Mouse (Mus musculus): ENCODE results near the gene Txnrd2. TPM values are rescaled to one million over a fixed set of nuclear protein-coding genes. Genes with fewer than 3 reads are reported as not detected.

Gene Txnrd2
- polyA plus RNA-seq, 1 experiment from 2014 or later = 31.7 TPM

DNA sequence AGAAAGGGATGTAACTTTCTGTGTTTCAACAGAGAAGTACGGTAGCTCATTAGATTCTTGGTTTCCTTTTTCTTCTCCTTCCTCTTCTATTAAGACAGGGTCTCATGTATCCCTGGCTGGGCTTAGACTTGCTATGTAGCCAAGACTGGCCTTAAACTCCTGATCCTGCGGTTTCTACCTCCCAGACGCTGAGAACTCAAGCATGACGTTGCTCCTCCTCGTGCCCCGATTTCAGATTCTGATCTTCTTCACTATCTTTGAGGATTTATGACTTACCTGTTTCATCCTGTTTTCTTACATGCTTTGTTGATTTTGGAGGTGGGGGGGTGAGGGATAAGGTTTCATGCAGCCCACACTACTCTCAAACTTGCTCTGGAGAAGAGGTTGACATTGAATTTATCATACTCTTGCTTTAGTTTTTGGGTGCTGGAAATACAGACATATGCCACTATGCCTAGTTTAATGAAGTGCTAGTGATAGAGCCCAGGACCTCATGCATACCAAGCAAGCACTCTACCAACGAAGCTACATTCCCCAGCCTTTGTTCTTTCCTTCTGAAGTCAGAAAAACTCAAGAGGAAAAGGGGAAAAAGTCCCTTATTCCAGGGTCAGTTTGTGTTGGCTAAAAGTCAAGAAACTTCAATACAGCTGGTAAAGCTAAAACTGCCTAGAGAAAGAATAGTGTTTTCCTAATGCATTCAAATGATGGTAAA, 2.8 kb upstream of the Txnrd2 start:
- H3K36me3 ChIP-seq = peaks cover 16% of the 10 kb centered on the region
- no peak for ATAC-seq (ENCODE audit: low FRiP score, low read depth)
- no peak overlapping the region for H3K9ac ChIP-seq
- no peaks in the 10 kb centered on the region for H3K27me3 ChIP-seq
- no peak overlapping the region for H3K27ac ChIP-seq (replicated peaks)
- no peaks in the 10 kb centered on the region for H3K9me3 ChIP-seq
- H3K4me2 ChIP-seq = 0 out of 2 replicates have a peak overlapping the region, but pooled peaks have one; percentile 81
- H3K4me3 ChIP-seq = no peak overlapping the region
- H3K4me1 ChIP-seq (replicated peaks) = peaks cover 36% of the 10 kb centered on the region
- WGBS = 92% methylated on average over 7 of the region's 7 CpGs

DNA sequence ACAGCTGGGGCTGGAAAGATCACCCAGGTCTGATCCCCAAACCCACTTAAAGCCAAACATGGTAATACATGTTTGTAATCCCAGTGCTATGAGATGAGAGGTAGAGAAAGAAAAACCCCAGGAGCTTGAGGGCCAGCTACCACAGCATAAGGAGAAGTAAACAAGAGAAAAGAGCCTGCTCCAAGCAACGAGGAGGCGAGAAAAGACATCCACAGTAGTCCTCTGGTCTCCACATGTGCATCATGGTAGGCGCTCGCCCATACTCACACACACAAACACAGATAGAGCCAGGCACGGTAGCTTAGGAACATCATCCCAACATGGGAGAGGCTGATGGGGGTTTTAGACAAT, 2.3 kb upstream of the Txnrd2 start:
- Histone ChIP-seq H3K9ac (no peak overlapping the region), H3K4me1 (replicated peaks) (peaks cover 36% of the 10 kb centered on the region), H3K27ac (replicated peaks) (0 out of 2 replicates have a peak overlapping the region, but pooled peaks have one; percentile 18), H3K4me3 (no peak overlapping the region), H3K9me3 (no peaks in the 10 kb centered on the region), H3K27me3 (no peaks in the 10 kb centered on the region), H3K4me2 (0 out of 2 replicates have a peak overlapping the region, but pooled peaks have one; percentile 81), H3K36me3 (peaks cover 16% of the 10 kb centered on the region)
- WGBS = 81% methylated on average over 5 of the region's 5 CpGs
- no peak for ATAC-seq (ENCODE audit: low FRiP score, low read depth)

DNA sequence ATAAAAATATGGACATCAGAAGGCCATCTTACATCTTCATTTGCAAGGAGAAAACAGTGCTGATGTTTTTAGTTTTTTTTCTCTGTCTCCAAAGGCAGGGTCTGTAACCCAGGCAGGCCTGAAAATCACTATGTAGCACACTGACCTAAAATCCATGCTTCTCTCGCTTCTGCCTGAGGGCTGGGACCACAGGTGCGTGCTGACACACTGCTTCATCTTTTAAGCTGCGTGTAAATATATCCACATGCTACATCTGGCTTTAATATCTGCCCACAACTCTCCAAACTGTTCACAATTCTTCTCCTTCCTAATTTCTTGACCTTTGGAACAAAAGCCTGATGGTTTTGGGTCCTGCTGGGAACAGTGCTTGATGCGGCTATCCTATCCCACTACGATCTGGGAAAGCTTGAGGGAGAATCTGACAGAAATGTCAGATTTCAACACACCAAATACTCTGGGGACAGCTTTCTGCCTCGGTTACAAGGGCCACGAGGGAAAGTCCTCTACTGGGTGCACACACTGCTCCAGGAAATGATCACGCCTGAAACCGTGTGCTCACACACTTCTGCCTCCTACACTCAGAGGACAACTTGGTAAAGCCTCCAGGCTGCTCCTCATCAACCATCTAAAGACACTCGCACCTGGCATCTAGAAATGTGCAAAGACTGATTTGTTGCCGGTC, 1.7 kb upstream of the Txnrd2 start:
- Histone ChIP-seq H3K9me3 (no peaks in the 10 kb centered on the region), H3K9ac (0 out of 2 replicates have a peak overlapping the region, but pooled peaks have one; percentile 9), H3K4me1 (replicated peaks) (peaks cover 36% of the 10 kb centered on the region), H3K4me2 (peak overlapping the region; percentile 81), H3K36me3 (peaks cover 16% of the 10 kb centered on the region), H3K27ac (replicated peaks) (0 out of 2 replicates have a peak overlapping the region, but pooled peaks have one; percentile 18), H3K4me3 (no peak overlapping the region), H3K27me3 (no peaks in the 10 kb centered on the region)
- ATAC-seq (ENCODE audit: low FRiP score, low read depth) = no peak
- 62% methylated on average over 11 of the region's 11 CpGs for WGBS

DNA sequence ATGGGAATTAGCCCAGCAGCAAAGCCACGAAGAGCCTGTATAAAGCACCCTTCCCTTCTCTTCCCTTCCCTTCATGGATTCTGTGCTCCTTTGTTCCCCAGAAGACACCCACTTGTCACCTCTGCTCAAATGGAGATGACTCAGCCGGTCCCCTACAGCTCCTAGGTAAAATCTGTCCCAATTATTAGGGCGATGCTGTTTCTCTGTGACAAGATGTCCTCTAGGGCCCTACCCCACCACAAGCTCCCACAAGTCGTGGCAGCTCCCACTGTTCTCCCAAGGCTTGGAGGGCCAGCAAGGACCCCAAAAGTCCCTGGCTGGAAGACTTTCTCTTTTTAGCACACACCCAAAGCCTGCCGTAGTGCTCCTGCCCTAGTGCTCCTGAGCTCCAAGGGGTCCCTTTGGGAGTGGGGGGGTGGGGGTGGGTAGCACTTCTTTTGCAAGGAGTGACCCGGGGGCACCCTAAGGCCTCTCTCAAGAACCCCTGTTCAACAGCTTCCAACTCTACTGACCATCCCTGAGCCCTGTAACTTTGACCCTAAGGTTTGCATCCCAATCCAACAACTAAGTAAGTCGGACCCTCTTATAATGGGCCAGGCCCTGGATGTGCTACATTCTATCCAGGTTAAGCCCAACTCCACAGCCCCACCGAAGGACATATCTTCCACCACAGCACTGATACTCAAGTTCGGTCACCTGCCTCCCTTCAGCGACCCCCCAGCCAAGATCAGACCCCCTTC, 539 bp upstream of the Txnrd2 start:
- Histone ChIP-seq H3K9ac (peak overlapping the region; percentile 87), H3K36me3 (peaks cover 16% of the 10 kb centered on the region), H3K9me3 (no peaks in the 10 kb centered on the region), H3K27ac (replicated peaks) (peak overlapping the region; percentile 77), H3K27me3 (no peaks in the 10 kb centered on the region), H3K4me3 (peak overlapping the region; percentile 84), H3K4me1 (replicated peaks) (peaks cover 36% of the 10 kb centered on the region), H3K4me2 (peak overlapping the region; percentile 81)
- ATAC-seq (ENCODE audit: low FRiP score, low read depth) = peak; percentile 4
- 21% methylated on average over 10 of the region's 10 CpGs for WGBS

DNA sequence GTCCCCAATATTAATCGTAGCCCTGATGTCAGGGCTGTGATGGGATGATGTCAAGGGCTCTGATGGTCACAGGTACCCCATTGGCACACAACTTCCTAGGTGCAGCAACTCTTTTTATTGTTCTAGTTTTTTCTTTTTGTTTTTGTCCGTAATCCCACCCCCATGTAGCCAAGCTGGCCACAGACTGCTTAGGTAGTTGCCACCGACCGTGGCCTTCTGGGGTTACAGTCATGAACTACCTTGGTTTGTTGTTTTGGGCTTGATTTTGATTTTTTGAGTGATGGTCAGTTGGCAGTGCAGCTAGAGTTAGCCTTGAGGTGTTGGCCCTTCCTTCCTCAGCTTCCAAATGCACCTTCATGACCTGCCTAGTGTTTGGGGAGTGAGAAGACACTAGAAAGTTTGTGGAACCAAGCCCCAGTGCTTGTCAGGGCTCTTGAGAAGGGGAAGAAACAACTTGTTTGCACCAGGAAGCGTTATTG, 657 bp downstream of the Txnrd2 start, which contains the start of gene Comt:
Comt (minus strand) TSS at position 51 of the 479 bp plus-strand sequence.
- Histone ChIP-seq H3K4me2 (peak within 1 kb of the TSS; percentile 81), H3K9me3 (no peaks in the 10 kb centered on the region), H3K36me3 (peaks cover 11% of the 10 kb centered on the region), H3K27me3 (no peaks in the 10 kb centered on the region), H3K9ac (peak within 1 kb of the TSS; percentile 87), H3K4me1 (replicated peaks) (peaks cover 36% of the 10 kb centered on the region), H3K4me3 (peak within 1 kb of the TSS; percentile 84), H3K27ac (replicated peaks) (peak within 1 kb of the TSS; percentile 77)
- WGBS = 63% methylated on average over 5 of the region's 5 CpGs
- ATAC-seq (ENCODE audit: low FRiP score, low read depth) = peak; percentile 3; the same call in 1 of the 2 replicates

DNA sequence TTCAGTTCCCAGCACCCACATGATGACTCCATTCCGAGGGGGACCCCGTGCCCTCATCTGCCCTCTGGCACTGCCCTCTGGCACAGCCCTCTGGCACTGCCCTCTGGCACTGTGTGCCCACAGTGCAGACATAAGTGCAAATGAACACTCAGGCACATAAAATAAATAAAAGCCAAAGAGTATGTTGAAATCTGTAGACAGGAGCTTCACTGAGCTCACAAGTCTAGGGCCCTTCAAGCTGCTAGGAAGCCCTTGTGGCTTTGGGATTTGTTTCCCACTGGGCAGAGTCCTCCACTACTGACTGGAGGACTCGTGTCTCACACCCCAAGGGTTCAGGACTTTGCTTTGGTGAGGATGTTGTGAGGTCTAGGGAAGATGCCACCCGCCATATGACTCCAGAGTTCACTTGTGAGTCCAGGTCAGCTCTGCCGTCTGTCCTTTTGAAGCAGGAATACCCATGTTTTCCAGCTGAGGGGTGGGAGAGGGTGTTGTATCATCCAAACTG, 1.9 kb downstream of the Txnrd2 start:
- no peaks in the 10 kb centered on the region for H3K9me3 ChIP-seq
- no peak for ATAC-seq (ENCODE audit: low FRiP score, low read depth)
- no peak overlapping the region for H3K4me2 ChIP-seq
- peaks cover 2% of the 10 kb centered on the region; the same call in 1 of the 2 replicates for H3K36me3 ChIP-seq
- H3K27ac ChIP-seq (replicated peaks) = no peak overlapping the region
- H3K4me1 ChIP-seq (replicated peaks) = peaks cover 36% of the 10 kb centered on the region
- H3K9ac ChIP-seq = no peak overlapping the region
- WGBS = 92% methylated on average over 5 of the region's 5 CpGs
- no peaks in the 10 kb centered on the region for H3K27me3 ChIP-seq
- no peak overlapping the region for H3K4me3 ChIP-seq

DNA sequence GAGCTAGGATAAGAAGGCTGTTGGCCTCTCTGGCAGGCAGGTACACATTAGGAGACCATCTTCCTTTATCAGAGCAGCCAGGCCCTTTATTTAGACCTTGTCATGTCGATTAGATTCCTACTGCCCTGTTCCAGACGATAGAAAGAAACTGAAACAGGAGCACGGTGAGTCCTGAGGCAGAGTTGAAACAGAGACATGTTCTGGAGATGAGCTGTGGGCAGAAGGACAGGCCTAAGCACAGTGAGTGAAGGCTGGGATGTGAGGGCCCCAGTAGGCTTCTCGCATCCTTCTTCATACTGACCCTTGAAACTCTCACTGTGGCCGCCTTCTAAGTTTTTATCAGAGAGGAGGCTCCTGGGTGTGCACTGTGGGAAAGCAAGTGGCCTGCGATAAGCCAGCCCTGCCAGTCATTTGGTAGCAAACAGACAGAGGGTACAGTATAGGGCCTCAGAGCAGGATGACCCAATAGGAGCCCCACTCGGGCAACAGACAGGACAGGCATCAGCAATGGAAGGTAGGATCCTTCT, 2.4 kb downstream of the Txnrd2 start:
- 90% methylated on average over 7 of the region's 7 CpGs for WGBS
- Histone ChIP-seq H3K9ac (no peak overlapping the region), H3K27ac (replicated peaks) (no peak overlapping the region), H3K4me1 (replicated peaks) (peaks cover 34% of the 10 kb centered on the region), H3K27me3 (no peaks in the 10 kb centered on the region), H3K4me2 (no peak overlapping the region), H3K4me3 (no peak overlapping the region), H3K9me3 (no peaks in the 10 kb centered on the region), H3K36me3 (no peaks in the 10 kb centered on the region)
- no peak for ATAC-seq (ENCODE audit: low FRiP score, low read depth)

DNA sequence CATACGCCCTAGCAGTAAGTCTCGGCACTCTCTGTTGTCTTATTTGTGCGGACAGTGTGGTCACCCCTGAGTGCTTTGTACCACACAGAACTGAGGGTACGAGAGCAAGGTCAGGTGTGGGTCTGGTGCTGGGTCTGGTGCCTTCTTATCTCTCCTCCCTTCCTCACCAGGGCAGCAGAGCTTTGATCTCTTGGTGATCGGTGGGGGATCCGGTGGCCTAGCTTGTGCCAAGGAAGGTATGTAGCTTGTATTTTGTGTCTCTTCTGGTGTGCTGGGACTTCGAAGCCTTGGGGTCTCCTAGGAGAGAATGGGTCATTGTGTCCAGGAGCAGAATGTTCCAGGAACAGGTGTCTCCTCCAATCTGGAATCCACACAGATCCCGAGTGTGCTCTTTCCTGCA, 3.5 kb downstream of the Txnrd2 start:
- no peak for ATAC-seq (ENCODE audit: low FRiP score, low read depth)
- H3K27me3 ChIP-seq = no peaks in the 10 kb centered on the region
- WGBS = 93% methylated on average over 8 of the region's 8 CpGs
- peaks cover 24% of the 10 kb centered on the region for H3K4me1 ChIP-seq (replicated peaks)
- no peak overlapping the region for H3K4me3 ChIP-seq
- no peak overlapping the region for H3K27ac ChIP-seq (replicated peaks)
- no peaks in the 10 kb centered on the region for H3K36me3 ChIP-seq
- no peak overlapping the region for H3K4me2 ChIP-seq
- no peak overlapping the region for H3K9ac ChIP-seq
- H3K9me3 ChIP-seq = no peaks in the 10 kb centered on the region

DNA sequence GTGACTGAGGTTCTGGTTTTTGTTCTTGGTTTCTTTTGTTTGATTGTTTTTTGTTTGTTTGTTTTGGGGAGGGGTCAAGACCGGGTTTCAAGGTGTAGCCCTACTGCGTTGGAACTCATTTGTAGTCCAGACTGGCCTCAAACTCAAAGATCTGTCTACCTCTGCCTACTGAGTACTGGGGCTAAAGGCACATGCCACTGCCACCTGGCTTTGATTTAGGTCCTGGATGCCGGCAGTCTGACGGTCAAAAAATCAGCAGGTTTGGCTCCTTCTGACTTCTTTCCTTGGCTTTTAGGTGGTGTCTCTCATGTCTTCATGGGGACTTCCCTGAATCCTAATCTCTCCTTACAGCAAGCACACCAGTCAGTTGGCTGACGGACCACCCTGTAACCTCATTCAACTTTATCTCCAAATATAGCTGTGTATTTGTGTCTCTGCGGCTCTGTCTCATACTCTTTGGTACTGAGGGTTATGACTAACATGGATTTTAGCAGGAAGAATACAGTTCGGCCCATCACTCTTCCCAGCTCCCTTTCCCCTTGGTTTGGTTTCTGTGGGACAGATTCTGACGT, 4.5 kb downstream of the Txnrd2 start:
- H3K9me3 ChIP-seq = no peaks in the 10 kb centered on the region
- WGBS = 91% methylated on average over 8 of the region's 8 CpGs
- ATAC-seq (ENCODE audit: low FRiP score, low read depth) = no peak
- no peaks in the 10 kb centered on the region for H3K27me3 ChIP-seq
- no peak overlapping the region for H3K4me2 ChIP-seq
- H3K9ac ChIP-seq = no peak overlapping the region
- H3K27ac ChIP-seq (replicated peaks) = no peak overlapping the region
- peaks cover 13% of the 10 kb centered on the region for H3K4me1 ChIP-seq (replicated peaks)
- no peaks in the 10 kb centered on the region for H3K36me3 ChIP-seq
- H3K4me3 ChIP-seq = no peak overlapping the region

DNA sequence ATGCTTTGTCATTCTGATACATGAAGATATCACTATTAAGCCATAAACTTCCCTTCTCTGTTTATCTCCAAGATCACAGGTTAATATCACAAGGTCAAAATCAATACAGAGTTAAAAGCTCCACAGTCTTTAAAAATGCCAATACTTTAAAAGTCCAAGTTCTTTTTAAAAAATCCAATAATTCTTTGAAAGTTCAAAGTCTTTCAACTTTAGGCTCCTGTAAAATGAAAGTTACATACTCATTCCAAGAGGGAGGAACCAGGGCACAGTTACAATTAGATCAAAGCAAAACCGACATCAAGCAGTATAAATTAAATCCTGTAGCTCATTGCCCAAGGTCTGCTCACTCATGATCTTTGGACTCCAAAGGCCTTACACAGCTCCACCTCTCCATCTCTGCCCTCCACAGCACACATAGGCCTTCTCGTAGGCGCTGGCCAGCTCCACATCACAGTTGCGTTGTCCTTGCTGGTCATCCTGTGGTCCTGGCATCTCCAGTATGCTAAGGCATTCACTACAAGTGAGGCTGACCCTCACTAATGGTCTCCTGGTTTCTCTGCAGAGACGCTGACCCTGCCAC, 7.2 kb downstream of the Txnrd2 start:
- Histone ChIP-seq H3K4me1 (replicated peaks) (no peaks in the 10 kb centered on the region), H3K27me3 (no peaks in the 10 kb centered on the region), H3K4me3 (no peak overlapping the region), H3K36me3 (0 out of 2 replicates have a peak, but pooled peaks cover 2% of the 10 kb centered on the region), H3K9me3 (no peaks in the 10 kb centered on the region), H3K9ac (no peak overlapping the region), H3K27ac (replicated peaks) (no peak overlapping the region), H3K4me2 (no peak overlapping the region)
- ATAC-seq (ENCODE audit: low FRiP score, low read depth) = no peak
- WGBS = 96% methylated on average over 5 of the region's 5 CpGs

DNA sequence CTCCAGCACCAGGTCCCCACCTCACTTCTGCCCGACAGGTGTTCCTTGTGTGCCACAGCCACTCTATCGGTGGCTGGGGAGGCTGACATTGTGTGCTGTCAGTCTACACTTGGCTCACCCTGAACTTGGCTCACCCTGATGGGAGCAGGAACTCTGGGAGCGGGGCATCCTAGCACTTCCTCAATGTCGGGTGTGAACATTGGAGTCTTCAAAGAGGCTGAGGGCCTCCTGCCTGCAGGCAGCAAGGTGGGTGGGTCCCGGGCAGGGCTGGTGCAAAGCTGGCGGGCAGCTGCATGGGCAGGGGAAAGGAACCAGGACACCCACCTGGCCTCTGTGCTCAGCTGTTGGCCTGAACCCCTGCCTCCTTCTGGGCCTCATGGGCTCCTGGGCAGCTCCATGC, 9.9 kb downstream of the Txnrd2 start:
- no peak overlapping the region for H3K4me3 ChIP-seq
- no peaks in the 10 kb centered on the region for H3K27me3 ChIP-seq
- 92% methylated on average over 6 of the region's 6 CpGs for WGBS
- no peak overlapping the region for H3K4me2 ChIP-seq
- no peak for ATAC-seq (ENCODE audit: low FRiP score, low read depth)
- H3K36me3 ChIP-seq = peaks cover 10% of the 10 kb centered on the region
- H3K9ac ChIP-seq = no peak overlapping the region
- no peak overlapping the region for H3K27ac ChIP-seq (replicated peaks)
- H3K9me3 ChIP-seq = no peaks in the 10 kb centered on the region
- no peaks in the 10 kb centered on the region for H3K4me1 ChIP-seq (replicated peaks)
